Comparison of ENCODE assay signal across 20 mouse cellular contexts in the genomic region with DNA sequence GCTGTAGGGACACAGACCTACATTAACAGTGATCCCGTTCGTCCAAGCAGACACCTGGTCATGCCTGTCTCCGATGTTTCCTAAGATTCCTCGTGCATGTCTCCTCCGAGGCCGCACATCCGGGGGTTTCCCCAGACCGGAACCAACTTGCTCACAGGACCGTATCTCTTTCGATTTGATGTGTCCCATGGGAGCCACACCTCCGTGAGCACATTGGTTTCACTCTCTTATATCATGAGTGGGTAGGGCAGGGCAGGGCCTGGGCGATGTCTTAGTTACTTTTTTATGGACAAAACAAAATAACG. TPM values are rescaled to one million over a fixed set of nuclear protein-coding genes. Genes with fewer than 3 reads are reported as not detected.
A peak's percentile ranks its signal among the peaks of the same experiment; 100 is the strongest.
DNase-seq lines count a peak whose midpoint lies in the region; ATAC-seq and TF ChIP-seq lines count a peak whose summit lies in the region.
"Had no signal": no experiment of that assay in that cellular context is flagged by ENCODE, and none has a peak within 500 bp of the region (broad histone marks: within the 10 kb centered on the region; RNA-seq: fewer than 3 reads in every experiment).

No protein-coding gene starts in this region.

- H3K27ac ChIP-seq in lung, postnatal 0 days (ENCODE audit: low read length), result no peak overlapping the region
- H3K27ac ChIP-seq in hindbrain, embryonic 11.5 days (ENCODE audit: low read depth, low read length), result no peak overlapping the region
- H3K27ac ChIP-seq: forebrain, embryonic 13.5 days; limb, embryonic 13.5 days; liver, embryonic 15.5 days; midbrain, embryonic 10.5 days; neural tube, embryonic 13.5 days had no signal

- no peak overlapping the region for H3K4me2 ChIP-seq in lung, postnatal 0 days (replicated peaks; ENCODE audit: low read depth, low read length)
- no peak overlapping the region for H3K4me2 ChIP-seq in hindbrain, embryonic 11.5 days (replicated peaks; ENCODE audit: low read depth, low read length)
- H3K4me2 ChIP-seq: forebrain, embryonic 13.5 days; limb, embryonic 13.5 days; liver, embryonic 15.5 days; neural tube, embryonic 13.5 days had no signal

- no peak for ATAC-seq in lung, postnatal 0 days
- ATAC-seq in activated CD4-positive, CD25-positive, alpha-beta regulatory T cell, adult 4 months, result peak; percentile 65
- ATAC-seq in hindbrain, embryonic 11.5 days (ENCODE audit: low FRiP score), result no peak
- ATAC-seq: forebrain, embryonic 13.5 days; hindbrain, embryonic 16.5 days had no signal

- no peaks in the 10 kb centered on the region for H3K36me3 ChIP-seq in lung, postnatal 0 days (ENCODE audit: insufficient read depth, low read length)
- no peaks in the 10 kb centered on the region for H3K36me3 ChIP-seq in hindbrain, embryonic 11.5 days (ENCODE audit: control insufficient read depth, insufficient read depth, low read length)
- H3K36me3 ChIP-seq: limb, embryonic 13.5 days; liver, embryonic 15.5 days; midbrain, embryonic 10.5 days; neural tube, embryonic 13.5 days had no signal

- TF ChIP-seq EP300 in lung, postnatal 0 days (IDR thresholded peaks at IDR 0.05), result no peak

- no peak overlapping the region for H3K9ac ChIP-seq in lung, postnatal 0 days (replicated peaks; ENCODE audit: low read depth)
- no peak overlapping the region for H3K9ac ChIP-seq in hindbrain, embryonic 11.5 days (ENCODE audit: low read depth, low read length)
- H3K9ac ChIP-seq: forebrain, embryonic 13.5 days; limb, embryonic 13.5 days; liver, embryonic 15.5 days; neural tube, embryonic 13.5 days had no signal

- no peak for TF ChIP-seq CTCF in lung, postnatal 0 days (IDR thresholded peaks at IDR 0.05)

- WGBS in lung, postnatal 0 days, result 85% methylated on average over 13 of the region's 13 CpGs
- 89% methylated on average over 13 of the region's 13 CpGs for WGBS in hindbrain, embryonic 11.5 days

- DNase-seq in lung, postnatal 36 days, result peak; percentile 59
- no peak for DNase-seq in lung, postnatal 0 days (ENCODE audit: low spot score)
- DNase-seq in spleen, adult 12 weeks (ENCODE audit: low spot score), result peak; percentile 65
- no peak for DNase-seq in hindbrain, embryonic 11.5 days (ENCODE audit: low spot score)
- DNase-seq in right cerebral cortex, postnatal 10 days (ENCODE audit: low spot score in 2 of 2), result no peak
- DNase-seq in ovary, postnatal 14 days (ENCODE audit: low spot score), result no peak
- no peak for DNase-seq in gastrocnemius, adult 8-10 months (ENCODE audit: low spot score in 2 of 2)
- DNase-seq: cerebellum, adult 9-10 months; gastrocnemius, postnatal 36 days; heart, postnatal 10 days; kidney, adult 18-20 months; right cerebral cortex, postnatal 4 days had no signal

- no peaks in the 10 kb centered on the region for H3K27me3 ChIP-seq in lung, postnatal 0 days (replicated peaks; ENCODE audit: insufficient read depth, low read length)
- H3K27me3 ChIP-seq in hindbrain, embryonic 11.5 days (ENCODE audit: control insufficient read depth, insufficient read depth, low read length), result no peaks in the 10 kb centered on the region
- H3K27me3 ChIP-seq: forebrain, embryonic 13.5 days; liver, embryonic 15.5 days; neural tube, embryonic 13.5 days had no signal

- H3K4me1 ChIP-seq in lung, postnatal 0 days (ENCODE audit: insufficient read depth, low read depth, low read length), result no peaks in the 10 kb centered on the region
- no peaks in the 10 kb centered on the region for H3K4me1 ChIP-seq in hindbrain, embryonic 11.5 days (replicated peaks; ENCODE audit: control insufficient read depth, insufficient read depth, low read length)
- H3K4me1 ChIP-seq: forebrain, embryonic 13.5 days; limb, embryonic 13.5 days; liver, embryonic 15.5 days; midbrain, embryonic 10.5 days; neural tube, embryonic 13.5 days had no signal

- H3K4me3 ChIP-seq in lung, postnatal 0 days (ENCODE audit: low read depth, low read length), result no peak overlapping the region
- H3K4me3 ChIP-seq in hindbrain, embryonic 11.5 days (ENCODE audit: low read depth, low read length), result no peak overlapping the region
- H3K4me3 ChIP-seq: forebrain, embryonic 13.5 days; limb, embryonic 13.5 days; liver, embryonic 15.5 days; midbrain, embryonic 10.5 days; neural tube, embryonic 13.5 days had no signal

- H3K9me3 ChIP-seq in lung, postnatal 0 days (ENCODE audit: low read length), result no peaks in the 10 kb centered on the region
- no peaks in the 10 kb centered on the region for H3K9me3 ChIP-seq in hindbrain, embryonic 11.5 days (ENCODE audit: control insufficient read depth, low read length)
- H3K9me3 ChIP-seq: forebrain, embryonic 13.5 days; limb, embryonic 13.5 days; liver, embryonic 15.5 days; midbrain, embryonic 10.5 days; neural tube, embryonic 13.5 days had no signal

RNA-seq across cellular contexts. Expression of gene Icosl, which starts 23.6 kb away (rescaled TPM):
- 5.4 and 5.8 TPM in 2 replicates for polyA plus RNA-seq in lung, postnatal 0 days (2015; fragmentation: Nextera tagmentation; extraction: Ambion mirVana)
- polyA plus RNA-seq in activated CD4-positive, CD25-positive, alpha-beta regulatory T cell, adult 4 months (2017; shearing (Covaris generic)), result 1 to 10 TPM; 5.5 to 9.3 TPM
- polyA plus RNA-seq in hindbrain, embryonic 11.5 days (2014; fragmentation: Nextera tagmentation; extraction: Ambion mirVana), result 1.4 TPM in 2 replicates
- 1 to 10 TPM; 1.0 to 1.6 (median 1.3) TPM for total RNA-seq in gastrocnemius, adult 8-10 months (2022)

RNA-seq across cellular contexts. Expression of gene Aire, which starts 49.3 kb away (rescaled TPM):
- not detected in 2 replicates for polyA plus RNA-seq in lung, postnatal 0 days (2015; fragmentation: Nextera tagmentation; extraction: Ambion mirVana)
- under 1 TPM in 1 of 2 experiments, not detected in 1; 0.44 TPM for polyA plus RNA-seq in activated CD4-positive, CD25-positive, alpha-beta regulatory T cell, adult 4 months (2017; shearing (Covaris generic))
- 0.11 and 0.28 TPM in 2 replicates for polyA plus RNA-seq in hindbrain, embryonic 11.5 days (2014; fragmentation: Nextera tagmentation; extraction: Ambion mirVana)
- total RNA-seq in gastrocnemius, adult 8-10 months (2022), result not detected
- total RNA-seq: adrenal gland, postnatal 4 days; gastrocnemius, postnatal 36 days; heart, postnatal 10 days had no signal
- polyA plus RNA-seq: forebrain, embryonic 13.5 days; liver, embryonic 15.5 days had no signal

RNA-seq across cellular contexts. Expression of gene Dnmt3l, which starts 50.9 kb away (rescaled TPM):
- polyA plus RNA-seq in lung, postnatal 0 days (2015; fragmentation: Nextera tagmentation; extraction: Ambion mirVana), result 0.36 TPM in 1 of 2 replicates, not detected in the other
- polyA plus RNA-seq in activated CD4-positive, CD25-positive, alpha-beta regulatory T cell, adult 4 months (2017; shearing (Covaris generic)), result not detected
- polyA plus RNA-seq in hindbrain, embryonic 11.5 days (2014; fragmentation: Nextera tagmentation; extraction: Ambion mirVana), result not detected in 2 replicates
- not detected for total RNA-seq in gastrocnemius, adult 8-10 months (2022)
- total RNA-seq: gastrocnemius, postnatal 36 days; heart, postnatal 10 days had no signal
- polyA plus RNA-seq: forebrain, embryonic 13.5 days; hindbrain, embryonic 16.5 days; liver, embryonic 15.5 days; neural tube, embryonic 13.5 days had no signal

Comparison
In these comparisons a context has a peak if more than half of its experiments do, and no peak if none do; other contexts are left out.
1. DNase-seq: peak in lung, postnatal 36 days (single experiment) and spleen, adult 12 weeks (single experiment); none in lung, postnatal 0 days (single experiment), hindbrain, embryonic 11.5 days (single experiment), right cerebral cortex, postnatal 10 days (0 of 2), ovary, postnatal 14 days (single experiment) and gastrocnemius, adult 8-10 months (0 of 2).